Mouse (Mus musculus): ENCODE measurements at regions not wholly inside any gene's neighbourhood (a gene's known extent, or its start where the extent isn't known, plus 50 kb on each side); places are given as distances from the start of the nearest gene placed in this dataset.

GRCm38 (mm10) chr8:126707300-126707902 is 113.6 kb upstream of the Irf2bp2 start:
- DNase-seq: no peak

- no peak for DNase-seq
These were observed 112.5 kb upstream of the Irf2bp2 start for GRCm38 (mm10) chr8:126706247-126706646.

GRCm38 (mm10) chr8:126705391-126705790 is 111.6 kb upstream of the Irf2bp2 start:
- no peak for DNase-seq

GRCm38 (mm10) chr8:126704706-126705105 is 110.9 kb upstream of the Irf2bp2 start:
- DNase-seq: no peak

- no peak for DNase-seq
These were observed 109.8 kb upstream of the Irf2bp2 start for GRCm38 (mm10) chr8:126703546-126703945.

GRCm38 (mm10) chr8:126702294-126702693 is 108.5 kb upstream of the Irf2bp2 start:
- DNase-seq: no peak

- DNase-seq: no peak
These were observed 105.6 kb upstream of the Irf2bp2 start for GRCm38 (mm10) chr8:126699389-126699775.

GRCm38 (mm10) chr8:126698601-126699388 is 105.0 kb upstream of the Irf2bp2 start:
- DNase-seq: no peak

GRCm38 (mm10) chr8:126696346-126697010 is 102.7 kb upstream of the Irf2bp2 start:
- DNase-seq: no peak

GRCm38 (mm10) chr8:126694370-126694769 is 100.6 kb upstream of the Irf2bp2 start:
- DNase-seq: peak; percentile 42

- DNase-seq: no peak
These were observed 99.9 kb upstream of the Irf2bp2 start for GRCm38 (mm10) chr8:126693642-126694041.

- no peak for DNase-seq
These were observed 98.9 kb upstream of the Irf2bp2 start for GRCm38 (mm10) chr8:126692711-126693110.

- DNase-seq: peak; percentile 79
These were observed 98.5 kb upstream of the Irf2bp2 start for GRCm38 (mm10) chr8:126692263-126692662.

- no peak for DNase-seq
These were observed 94.7 kb upstream of the Irf2bp2 start for GRCm38 (mm10) chr8:126688450-126688849.

- DNase-seq: no peak
These were observed 94.2 kb upstream of the Irf2bp2 start for GRCm38 (mm10) chr8:126688014-126688413.

- DNase-seq: no peak
These were observed 93.0 kb upstream of the Irf2bp2 start for GRCm38 (mm10) chr8:126686827-126687226.

- DNase-seq: no peak
These were observed 91.6 kb upstream of the Irf2bp2 start for GRCm38 (mm10) chr8:126685365-126685764.

- DNase-seq: no peak
These were observed 90.2 kb upstream of the Irf2bp2 start for GRCm38 (mm10) chr8:126683950-126684349.

GRCm38 (mm10) chr8:126683555-126683947 is 89.8 kb upstream of the Irf2bp2 start:
- no peak for DNase-seq

GRCm38 (mm10) chr8:126682817-126683554 is 89.2 kb upstream of the Irf2bp2 start:
- no peak for DNase-seq

- peak; percentile 49 for DNase-seq
These were observed 88.3 kb upstream of the Irf2bp2 start for GRCm38 (mm10) chr8:126681948-126682651.

- DNase-seq: peak; percentile 52
These were observed 84.4 kb upstream of the Irf2bp2 start for GRCm38 (mm10) chr8:126678004-126678751.
